In the genomic region with DNA sequence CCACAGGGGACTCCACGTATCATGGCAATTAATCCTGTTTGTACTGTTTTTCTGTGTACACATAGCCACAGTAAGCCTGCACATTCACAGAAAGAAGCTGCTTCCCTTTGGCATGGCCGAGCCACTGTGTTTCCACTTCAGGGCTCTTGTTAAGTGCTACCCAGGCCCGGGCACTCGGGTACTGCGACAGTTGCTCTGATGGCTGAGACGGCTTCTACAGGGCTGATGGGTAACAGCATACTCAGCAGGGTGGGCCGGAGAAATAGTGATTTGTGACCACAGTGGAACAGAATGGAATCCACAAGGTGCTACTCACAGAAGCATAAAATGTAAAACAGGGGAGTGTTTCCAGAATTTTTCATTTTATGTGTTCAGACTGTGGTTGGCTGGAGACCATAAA, we compare ENCODE assay signal across 12 mouse cellular contexts. TPM values are rescaled to one million over a fixed set of nuclear protein-coding genes. Genes with fewer than 3 reads are reported as not detected.
A peak's percentile ranks its signal among the peaks of the same experiment; 100 is the strongest.
DNase-seq lines count a peak whose midpoint lies in the region; ATAC-seq lines count a peak whose summit lies in the region.
"Had no signal": no experiment of that assay in that cellular context is flagged by ENCODE, and none has a peak within 500 bp of the region (broad histone marks: within the 10 kb centered on the region; RNA-seq: fewer than 3 reads in every experiment).

No protein-coding gene starts in this region.

- WGBS in heart, embryonic 13.5 days = 72% methylated on average over 7 of the region's 7 CpGs
- WGBS in neural tube, embryonic 12.5 days = 69% methylated on average over 7 of the region's 7 CpGs
- WGBS in midbrain, embryonic 13.5 days = 65% methylated on average over 7 of the region's 7 CpGs

- no peak for DNase-seq in heart, adult 9 months (ENCODE audit: low spot score in 2 of 2)
- no peak for DNase-seq in neural tube, embryonic 10.5 days (ENCODE audit: extremely low spot score, low spot score)
- no peak for DNase-seq in ovary, postnatal 14 days (ENCODE audit: low spot score)
- DNase-seq in gastrocnemius, postnatal 4 days (ENCODE audit: low spot score in 2 of 2) = no peak
- DNase-seq: heart, postnatal 36 days; kidney, adult 18-20 months; lung, adult 18-20 months; thymus, postnatal 14 days had no signal

- peak overlapping the region; percentile 53; the same call in 1 of the 2 replicates for H3K27ac ChIP-seq in heart, embryonic 13.5 days (replicated peaks)
- peak overlapping the region; percentile 54; the same call in 1 of the 2 replicates for H3K27ac ChIP-seq in neural tube, embryonic 12.5 days
- H3K27ac ChIP-seq in midbrain, embryonic 13.5 days = peak overlapping the region; percentile 75

- no peak overlapping the region for H3K9ac ChIP-seq in heart, embryonic 13.5 days
- H3K9ac ChIP-seq in neural tube, embryonic 12.5 days = no peak overlapping the region
- no peak overlapping the region for H3K9ac ChIP-seq in midbrain, embryonic 13.5 days (replicated peaks)
- H3K9ac ChIP-seq: limb, embryonic 13.5 days had no signal

- H3K27me3 ChIP-seq in heart, embryonic 13.5 days (replicated peaks) = no peaks in the 10 kb centered on the region
- H3K27me3 ChIP-seq in neural tube, embryonic 12.5 days (replicated peaks) = no peaks in the 10 kb centered on the region
- no peaks in the 10 kb centered on the region for H3K27me3 ChIP-seq in midbrain, embryonic 13.5 days
- H3K27me3 ChIP-seq: limb, embryonic 13.5 days had no signal

- H3K36me3 ChIP-seq in heart, embryonic 13.5 days = peaks cover 9% of the 10 kb centered on the region; the same call in 1 of the 2 replicates
- 0 out of 2 replicates have a peak, but pooled peaks cover 3% of the 10 kb centered on the region for H3K36me3 ChIP-seq in neural tube, embryonic 12.5 days
- 0 out of 2 replicates have a peak, but pooled peaks cover 2% of the 10 kb centered on the region for H3K36me3 ChIP-seq in midbrain, embryonic 13.5 days

- H3K4me3 ChIP-seq in heart, embryonic 13.5 days = no peak overlapping the region
- no peak overlapping the region for H3K4me3 ChIP-seq in neural tube, embryonic 12.5 days
- H3K4me3 ChIP-seq in midbrain, embryonic 13.5 days (replicated peaks) = no peak overlapping the region
- H3K4me3 ChIP-seq: limb, embryonic 13.5 days had no signal

- H3K9me3 ChIP-seq in heart, embryonic 13.5 days = no peaks in the 10 kb centered on the region
- no peaks in the 10 kb centered on the region for H3K9me3 ChIP-seq in neural tube, embryonic 12.5 days
- H3K9me3 ChIP-seq in midbrain, embryonic 13.5 days = no peaks in the 10 kb centered on the region
- H3K9me3 ChIP-seq: limb, embryonic 13.5 days had no signal

- H3K4me2 ChIP-seq in heart, embryonic 13.5 days = no peak overlapping the region
- H3K4me2 ChIP-seq in neural tube, embryonic 12.5 days (replicated peaks) = no peak overlapping the region
- H3K4me2 ChIP-seq in midbrain, embryonic 13.5 days (replicated peaks) = no peak overlapping the region
- H3K4me2 ChIP-seq: limb, embryonic 13.5 days had no signal

- H3K4me1 ChIP-seq in heart, embryonic 13.5 days = peaks cover 58% of the 10 kb centered on the region
- H3K4me1 ChIP-seq in neural tube, embryonic 12.5 days = peaks cover 14% of the 10 kb centered on the region
- H3K4me1 ChIP-seq in midbrain, embryonic 13.5 days (replicated peaks) = peaks cover 51% of the 10 kb centered on the region

- ATAC-seq in heart, embryonic 13.5 days (ENCODE audit: extremely low read depth, insufficient number of reproducible peaks, low FRiP score, low TSS enrichment) = no peak
- ATAC-seq in neural tube, embryonic 12.5 days (ENCODE audit: low FRiP score, low read depth) = no peak; the same call in 1 of the 2 replicates
- peak; percentile 21; the same call in 1 of the 2 replicates for ATAC-seq in midbrain, embryonic 13.5 days

RNA-seq across cellular contexts. Expression of a gene that starts 45.7 kb away (rescaled TPM):
- polyA plus RNA-seq in heart, embryonic 13.5 days (2015; fragmentation: Nextera tagmentation; extraction: Ambion mirVana) = 28.2 and 30.1 TPM in 2 replicates
- 85.2 and 96.4 TPM in 2 replicates for polyA plus RNA-seq in neural tube, embryonic 12.5 days (2016; fragmentation: Nextera tagmentation; extraction: Ambion mirVana)
- polyA plus RNA-seq in midbrain, embryonic 13.5 days (2015; fragmentation: Nextera tagmentation; extraction: Ambion mirVana) = 130 and 134 TPM in 2 replicates
- 10 to 100 TPM; 65.7 to 67.7 TPM for total RNA-seq in gastrocnemius, postnatal 4 days (2021)
